Mouse (Mus musculus) cerebellum, adult 9-11 months (tissue): Measurements from ENCODE around the gene Stil.

Experiments
- DNase-seq: peaks from one replicate; pipeline ENCODE4 v3.0.0; 2022

Gene Stil

GRCm38 (mm10) chr4:115085522-115086095 lies 85.7 kb downstream of the Stil start:
- no peak for DNase-seq

DNA sequence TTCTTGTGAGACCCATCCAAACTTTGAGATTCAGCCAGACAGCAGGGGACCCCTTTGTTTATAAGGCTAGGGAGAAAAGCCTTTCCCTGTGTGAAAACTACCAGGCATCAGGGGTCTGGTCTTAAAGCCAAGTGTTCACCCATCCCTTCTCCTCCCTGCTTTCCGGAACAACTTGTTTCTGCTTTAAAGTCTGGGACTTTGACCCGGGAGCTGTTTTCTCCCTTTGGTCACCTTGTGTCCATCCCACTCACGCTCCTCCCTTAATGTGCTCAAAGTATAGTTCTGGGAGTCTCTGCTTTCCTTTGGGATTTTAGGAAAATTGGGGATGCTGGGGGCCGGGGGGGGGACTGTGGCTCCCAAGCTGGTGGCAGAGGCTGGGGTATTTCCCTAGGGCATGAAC lies 86.3 kb downstream of the Stil start:
- no peak for DNase-seq

DNA sequence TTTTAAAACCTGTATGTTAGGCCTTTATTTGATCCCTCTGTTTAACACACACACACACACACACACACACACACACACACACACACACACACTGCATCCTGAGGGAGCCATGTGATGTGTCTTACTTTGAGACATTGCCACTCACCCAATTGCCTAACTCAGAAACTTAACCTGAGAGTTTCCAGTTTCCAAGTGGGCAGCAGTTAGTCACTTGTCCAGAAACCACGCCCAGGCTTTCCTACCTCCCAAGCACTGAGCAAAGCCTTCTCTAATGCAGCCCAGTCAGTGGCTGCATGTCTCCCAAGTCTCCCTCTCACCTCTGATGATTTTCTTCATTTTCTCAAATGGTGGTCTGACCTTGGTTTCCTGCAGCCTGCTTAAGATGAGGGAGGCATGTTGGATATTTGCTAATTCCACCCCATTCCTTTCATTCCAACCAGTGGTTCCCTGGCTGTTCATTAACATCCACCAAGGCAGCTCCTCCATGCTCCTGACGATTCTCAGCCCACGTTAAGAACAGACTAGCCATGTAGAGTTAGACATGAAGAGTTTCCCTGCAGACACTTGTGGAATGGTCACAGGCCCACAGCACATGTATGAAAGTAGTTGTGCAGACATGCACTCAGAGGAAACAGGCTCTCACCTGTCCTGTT lies 86.9 kb downstream of the Stil start:
- DNase-seq = no peak

- DNase-seq = no peak
Measured at GRCm38 (mm10) chr4:115088611-115089338, 88.8 kb downstream of the Stil start, which contains the start of gene Pdzk1ip1. Pdzk1ip1 (plus strand) TSS chr4:115088708.

GRCm38 (mm10) chr4:115090592-115090991 lies 90.6 kb downstream of the Stil start:
- no peak for DNase-seq

- DNase-seq = no peak
Measured at GRCm38 (mm10) chr4:115091806-115092205, 91.8 kb downstream of the Stil start.
